Comparison of ENCODE assay signal across 8 mouse cellular contexts in genomic region chr1:37518124-37518720, GRCm38 (mm10). TPM values are rescaled to one million over a fixed set of nuclear protein-coding genes. Genes with fewer than 3 reads are reported as not detected.
A peak's percentile ranks its signal among the peaks of the same experiment; 100 is the strongest.
DNase-seq lines count a peak whose midpoint lies in the region; ATAC-seq lines count a peak whose summit lies in the region.
"Had no signal": no experiment of that assay in that cellular context is flagged by ENCODE, and none has a peak within 500 bp of the region (broad histone marks: within the 10 kb centered on the region; RNA-seq: fewer than 3 reads in every experiment).

No protein-coding gene starts in this region.

- DNase-seq in kidney, adult 11 months: peak; percentile 56
- peak; percentile 33 for DNase-seq in lung, postnatal 36 days
- DNase-seq in adrenal gland, postnatal 36 days: no peak
- no peak for DNase-seq in urinary bladder, postnatal 36 days (ENCODE audit: low spot score in 2 of 2)
- DNase-seq: cerebellum, postnatal 10 days had no signal

- WGBS in kidney, embryonic 16.5 days: 56% methylated on average over 4 of the region's 4 CpGs
- WGBS in heart, embryonic 15.5 days: 62% methylated on average over 4 of the region's 4 CpGs
- 48% methylated on average over 4 of the region's 4 CpGs for WGBS in intestine, embryonic 16.5 days

- H3K27ac ChIP-seq in kidney, embryonic 16.5 days (ENCODE audit: low read length): no peak overlapping the region
- peak overlapping the region; percentile 4; the same call in 1 of the 2 replicates for H3K27ac ChIP-seq in heart, embryonic 15.5 days
- H3K27ac ChIP-seq in intestine, embryonic 16.5 days (ENCODE audit: low read length): peak overlapping the region; percentile 55

- no peak for ATAC-seq in kidney, embryonic 16.5 days (ENCODE audit: low FRiP score, low TSS enrichment)
- ATAC-seq in heart, embryonic 15.5 days (replicated peaks; ENCODE audit: insufficient number of reproducible peaks, insufficient read depth, low FRiP score, low read depth): no peak
- peak; percentile 37; the same call in 1 of the 2 replicates for ATAC-seq in intestine, embryonic 16.5 days

- peaks cover under 1% of the 10 kb centered on the region; the same call in 1 of the 2 replicates for H3K4me1 ChIP-seq in kidney, embryonic 16.5 days (ENCODE audit: insufficient read depth, low read length)
- peaks cover 12% of the 10 kb centered on the region for H3K4me1 ChIP-seq in heart, embryonic 15.5 days (replicated peaks)
- peaks cover 36% of the 10 kb centered on the region for H3K4me1 ChIP-seq in intestine, embryonic 16.5 days (ENCODE audit: control insufficient read depth, insufficient read depth, low read length)

- no peak overlapping the region for H3K4me3 ChIP-seq in kidney, embryonic 16.5 days (ENCODE audit: low read length)
- no peak overlapping the region for H3K4me3 ChIP-seq in heart, embryonic 15.5 days
- no peak overlapping the region for H3K4me3 ChIP-seq in intestine, embryonic 16.5 days (ENCODE audit: low read length)

- no peak overlapping the region for H3K4me2 ChIP-seq in kidney, embryonic 16.5 days (replicated peaks; ENCODE audit: low read depth, low read length)
- no peak overlapping the region for H3K4me2 ChIP-seq in heart, embryonic 15.5 days
- no peak overlapping the region for H3K4me2 ChIP-seq in intestine, embryonic 16.5 days (ENCODE audit: low read depth, low read length)

- H3K27me3 ChIP-seq in kidney, embryonic 16.5 days (ENCODE audit: insufficient read depth, low read length): no peaks in the 10 kb centered on the region
- no peaks in the 10 kb centered on the region for H3K27me3 ChIP-seq in heart, embryonic 15.5 days
- no peaks in the 10 kb centered on the region for H3K27me3 ChIP-seq in intestine, embryonic 16.5 days (replicated peaks; ENCODE audit: control insufficient read depth, insufficient read depth, low read length)

- no peaks in the 10 kb centered on the region for H3K9me3 ChIP-seq in kidney, embryonic 16.5 days (ENCODE audit: low read length)
- no peaks in the 10 kb centered on the region for H3K9me3 ChIP-seq in heart, embryonic 15.5 days (replicated peaks)
- H3K9me3 ChIP-seq in intestine, embryonic 16.5 days (ENCODE audit: control insufficient read depth, low read length): no peaks in the 10 kb centered on the region

- H3K36me3 ChIP-seq in kidney, embryonic 16.5 days (ENCODE audit: insufficient read depth, low read length): no peaks in the 10 kb centered on the region
- no peaks in the 10 kb centered on the region for H3K36me3 ChIP-seq in heart, embryonic 15.5 days
- no peaks in the 10 kb centered on the region for H3K36me3 ChIP-seq in intestine, embryonic 16.5 days (ENCODE audit: control insufficient read depth, insufficient read depth, low read length)

- no peak overlapping the region for H3K9ac ChIP-seq in kidney, embryonic 16.5 days (replicated peaks; ENCODE audit: low read length)
- H3K9ac ChIP-seq in heart, embryonic 15.5 days: no peak overlapping the region
- H3K9ac ChIP-seq in intestine, embryonic 16.5 days (ENCODE audit: low read depth, low read length): no peak overlapping the region

RNA-seq across cellular contexts. Expression of gene Mgat4a, which starts 22.6 kb away (rescaled TPM):
- 6.7 and 8.3 TPM in 2 replicates for polyA plus RNA-seq in kidney, embryonic 16.5 days (2015; fragmentation: Nextera tagmentation; extraction: Ambion mirVana)
- polyA plus RNA-seq in heart, embryonic 15.5 days (2015; fragmentation: Nextera tagmentation; extraction: Ambion mirVana): 3.8 and 4.7 TPM in 2 replicates
- 48.7 and 50.1 TPM in 2 replicates for polyA plus RNA-seq in intestine, embryonic 16.5 days (2015; fragmentation: Nextera tagmentation; extraction: Ambion mirVana)
- total RNA-seq in adrenal gland, postnatal 36 days (2021): 1 to 10 TPM; 5.1 to 7.1 TPM

Comparison
In these comparisons a context has a peak if more than half of its experiments do, and no peak if none do; other contexts are left out.
1. DNase-seq: peak in kidney, adult 11 months (single experiment) and lung, postnatal 36 days (single experiment); none in adrenal gland, postnatal 36 days (0 of 2) and urinary bladder, postnatal 36 days (0 of 2).